Mouse (Mus musculus): ENCODE measurements at regions not wholly inside any gene's neighbourhood (a gene's known extent, or its start where the extent isn't known, plus 50 kb on each side); places are given as distances from the start of the nearest gene placed in this dataset.
"Not testable (repeated sequence)": the region's sequence is repeated elsewhere in the genome, so short reads cannot be mapped to it uniquely, and the experiment has no call there.

GRCm38 (mm10) chr14:9437896-9438295, 771.9 kb upstream of the 4930452B06Rik start:
- Histone ChIP-seq H3K27me3 (no peaks in the 10 kb centered on the region), H3K36me3 (no peaks in the 10 kb centered on the region), H3K4me2 (no peak overlapping the region), H3K4me1 (replicated peaks) (no peaks in the 10 kb centered on the region), H3K9me3 (replicated peaks) (no peaks in the 10 kb centered on the region), H3K4me3 (replicated peaks) (no peak overlapping the region), H3K9ac (no peak overlapping the region), H3K27ac (no peak overlapping the region)
- ATAC-seq (ENCODE audit: low read depth): no peak
- WGBS (ENCODE audit: insufficient replicate concordance): 52% methylated on average over 3 of the region's 3 CpGs
- no peak for DNase-seq

- no peak for ATAC-seq (ENCODE audit: low read depth)
- Histone ChIP-seq H3K27me3 (no peaks in the 10 kb centered on the region), H3K4me3 (replicated peaks) (no peak overlapping the region), H3K9me3 (replicated peaks) (no peaks in the 10 kb centered on the region), H3K4me2 (no peak overlapping the region), H3K27ac (no peak overlapping the region), H3K36me3 (no peaks in the 10 kb centered on the region), H3K9ac (no peak overlapping the region), H3K4me1 (replicated peaks) (no peaks in the 10 kb centered on the region)
- DNase-seq: no peak
- 73% methylated on average over 2 of the region's 2 CpGs for WGBS (ENCODE audit: insufficient replicate concordance)
These were observed 769.1 kb upstream of the 4930452B06Rik start for GRCm38 (mm10) chr14:9435136-9435535.

- Histone ChIP-seq H3K4me1 (replicated peaks) (no peaks in the 10 kb centered on the region), H3K9ac (no peak overlapping the region), H3K4me2 (no peak overlapping the region), H3K4me3 (replicated peaks) (no peak overlapping the region), H3K9me3 (replicated peaks) (no peaks in the 10 kb centered on the region), H3K27me3 (no peaks in the 10 kb centered on the region), H3K27ac (no peak overlapping the region), H3K36me3 (no peaks in the 10 kb centered on the region)
- DNase-seq (no peak), ATAC-seq (ENCODE audit: low read depth) (no peak)
- 12% methylated on average over 1 of the region's 1 CpGs for WGBS (ENCODE audit: insufficient replicate concordance)
These were observed 767.1 kb upstream of the 4930452B06Rik start for GRCm38 (mm10) chr14:9433081-9433590.

GRCm38 (mm10) chr14:9431798-9432197, 765.8 kb upstream of the 4930452B06Rik start:
- Histone ChIP-seq H3K36me3 (no peaks in the 10 kb centered on the region), H3K9ac (no peak overlapping the region), H3K4me3 (replicated peaks) (no peak overlapping the region), H3K4me2 (no peak overlapping the region), H3K27ac (no peak overlapping the region), H3K4me1 (replicated peaks) (no peaks in the 10 kb centered on the region), H3K9me3 (replicated peaks) (no peaks in the 10 kb centered on the region), H3K27me3 (no peaks in the 10 kb centered on the region)
- 68% methylated on average over 2 of the region's 2 CpGs for WGBS (ENCODE audit: insufficient replicate concordance)
- DNase-seq (no peak), ATAC-seq (ENCODE audit: low read depth) (no peak)

GRCm38 (mm10) chr14:9411822-9412403, 745.9 kb upstream of the 4930452B06Rik start:
- no peak for DNase-seq
- no peak overlapping the region for H3K27ac ChIP-seq
- no peaks in the 10 kb centered on the region for H3K9me3 ChIP-seq (replicated peaks)
- no peaks in the 10 kb centered on the region for H3K36me3 ChIP-seq
- no peaks in the 10 kb centered on the region for H3K4me1 ChIP-seq (replicated peaks)
- no peak overlapping the region for H3K4me2 ChIP-seq
- H3K4me3 ChIP-seq (replicated peaks): no peak overlapping the region
- no peak overlapping the region for H3K9ac ChIP-seq
- no peaks in the 10 kb centered on the region for H3K27me3 ChIP-seq
- 30% methylated on average over 4 of the region's 4 CpGs for WGBS (ENCODE audit: insufficient replicate concordance)
- no peak for ATAC-seq (ENCODE audit: low read depth)

- 55% methylated on average over 7 of the region's 7 CpGs for WGBS (ENCODE audit: insufficient replicate concordance)
- H3K4me3 ChIP-seq (replicated peaks): no peak overlapping the region
- ATAC-seq (ENCODE audit: low read depth) (no peak), DNase-seq (no peak)
- H3K27ac ChIP-seq: no peak overlapping the region
- H3K4me2 ChIP-seq: no peak overlapping the region
- no peaks in the 10 kb centered on the region for H3K4me1 ChIP-seq (replicated peaks)
- H3K36me3 ChIP-seq: no peaks in the 10 kb centered on the region
- no peak overlapping the region for H3K9ac ChIP-seq
- H3K27me3 ChIP-seq: no peaks in the 10 kb centered on the region
- H3K9me3 ChIP-seq (replicated peaks): no peaks in the 10 kb centered on the region
These were observed 737.6 kb upstream of the 4930452B06Rik start for GRCm38 (mm10) chr14:9403688-9404087.

- H3K4me2 ChIP-seq: no peak overlapping the region
- no peaks in the 10 kb centered on the region for H3K36me3 ChIP-seq
- H3K9me3 ChIP-seq (replicated peaks): no peaks in the 10 kb centered on the region
- no peak overlapping the region for H3K27ac ChIP-seq
- 50% methylated on average over 1 of the region's 1 CpGs for WGBS (ENCODE audit: insufficient replicate concordance)
- no peaks in the 10 kb centered on the region for H3K27me3 ChIP-seq
- no peak for DNase-seq
- H3K4me3 ChIP-seq (replicated peaks): no peak overlapping the region
- H3K4me1 ChIP-seq (replicated peaks): no peaks in the 10 kb centered on the region
- H3K9ac ChIP-seq: no peak overlapping the region
- no peak for ATAC-seq (ENCODE audit: low read depth)
These were observed 734.8 kb upstream of the 4930452B06Rik start for GRCm38 (mm10) chr14:9400861-9401260.

- WGBS (ENCODE audit: insufficient replicate concordance): 8% methylated on average over 4 of the region's 4 CpGs
- H3K27ac ChIP-seq: no peak overlapping the region
- ATAC-seq (ENCODE audit: low read depth): no peak
- no peak overlapping the region for H3K4me3 ChIP-seq (replicated peaks)
- H3K27me3 ChIP-seq: no peaks in the 10 kb centered on the region
- H3K9me3 ChIP-seq (replicated peaks): no peaks in the 10 kb centered on the region
- no peaks in the 10 kb centered on the region for H3K36me3 ChIP-seq
- H3K4me1 ChIP-seq (replicated peaks): no peaks in the 10 kb centered on the region
- no peak overlapping the region for H3K9ac ChIP-seq
- no peak overlapping the region for H3K4me2 ChIP-seq
- DNase-seq: no peak
These were observed 727.3 kb upstream of the 4930452B06Rik start for GRCm38 (mm10) chr14:9393271-9393771.

GRCm38 (mm10) chr14:9389878-9390536, 724.0 kb upstream of the 4930452B06Rik start:
- H3K36me3 ChIP-seq; DNase-seq; H3K27me3 ChIP-seq; ATAC-seq (ENCODE audit: low read depth); H3K9me3 ChIP-seq (replicated peaks); H3K9ac ChIP-seq; H3K4me3 ChIP-seq (replicated peaks); H3K4me1 ChIP-seq (replicated peaks); H3K27ac ChIP-seq; H3K4me2 ChIP-seq: not testable (repeated sequence)
- 70% methylated on average over 5 of the region's 5 CpGs for WGBS (ENCODE audit: insufficient replicate concordance)

- Histone ChIP-seq H3K9me3 (replicated peaks) (no peaks in the 10 kb centered on the region), H3K4me3 (replicated peaks) (no peak overlapping the region), H3K36me3 (no peaks in the 10 kb centered on the region), H3K4me2 (no peak overlapping the region), H3K9ac (no peak overlapping the region), H3K27me3 (no peaks in the 10 kb centered on the region), H3K4me1 (replicated peaks) (no peaks in the 10 kb centered on the region), H3K27ac (no peak overlapping the region)
- WGBS (ENCODE audit: insufficient replicate concordance): 38% methylated on average over 7 of the region's 7 CpGs
- ATAC-seq (ENCODE audit: low read depth) (no peak), DNase-seq (no peak)
These were observed 723.1 kb upstream of the 4930452B06Rik start for GRCm38 (mm10) chr14:9389180-9389579.

All from liver, embryonic 13.5 days (tissue).